Mouse (Mus musculus): Measurements from ENCODE around the gene Rin3. TPM values are rescaled to one million over a fixed set of nuclear protein-coding genes. Genes with fewer than 3 reads are reported as not detected.
"Not testable (repeated sequence)": the region's sequence is repeated elsewhere in the genome, so short reads cannot be mapped to it uniquely, and the experiment has no call there.

Rin3 gene
- polyA plus RNA-seq, 1 experiment from 2014 or later: 2.0 TPM

DNA sequence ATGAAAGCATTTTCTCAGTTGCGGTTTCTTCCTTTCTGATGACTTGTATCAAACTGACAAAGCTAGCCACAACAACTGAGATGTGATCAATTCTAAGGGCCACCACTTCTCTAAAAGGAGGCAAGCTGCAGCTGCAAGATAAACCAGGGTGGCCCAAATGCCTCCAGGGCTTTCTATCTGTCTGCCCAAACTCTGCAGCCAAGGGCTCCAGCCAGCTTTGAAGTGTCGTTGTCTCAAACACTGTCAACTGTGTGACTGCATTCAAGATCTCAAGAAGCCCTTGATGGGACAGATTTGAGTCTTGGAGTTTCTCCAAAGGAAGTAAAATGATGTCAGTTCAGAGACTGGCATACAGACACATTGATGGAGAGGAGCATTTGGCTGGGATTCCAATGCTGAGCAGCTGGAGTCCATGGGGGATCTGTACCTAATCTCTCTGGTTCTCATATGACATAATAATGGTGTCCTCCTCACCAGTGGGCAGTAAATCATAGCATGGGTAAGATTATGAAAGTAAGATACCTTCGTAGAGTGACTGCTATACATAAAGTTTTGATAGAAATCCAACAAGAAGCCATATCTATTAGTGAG is 24.2 kb upstream of the Rin3 start:
- Histone ChIP-seq H3K9ac (no peak overlapping the region), H3K4me1 (no peaks in the 10 kb centered on the region), H3K27me3 (no peaks in the 10 kb centered on the region), H3K4me2 (no peak overlapping the region), H3K4me3 (no peak overlapping the region), H3K27ac (no peak overlapping the region), H3K36me3 (ENCODE audit: poor library complexity, severe bottlenecking) (no peaks in the 10 kb centered on the region), H3K9me3 (replicated peaks) (no peaks in the 10 kb centered on the region)
- WGBS: 82% methylated on average over 3 of the region's 3 CpGs
- no peak for ATAC-seq

GRCm38 (mm10) chr12:102261933-102262396 is 20.9 kb upstream of the Rin3 start:
- H3K27me3 ChIP-seq: no peaks in the 10 kb centered on the region
- no peak overlapping the region for H3K9ac ChIP-seq

GRCm38 (mm10) chr12:102262809-102263208 is 20.0 kb upstream of the Rin3 start:
- Histone ChIP-seq H3K27me3 (no peaks in the 10 kb centered on the region), H3K36me3 (ENCODE audit: poor library complexity, severe bottlenecking) (no peaks in the 10 kb centered on the region), H3K4me2 (no peak overlapping the region), H3K9me3 (replicated peaks) (no peaks in the 10 kb centered on the region), H3K27ac (no peak overlapping the region), H3K9ac (no peak overlapping the region), H3K4me1 (no peaks in the 10 kb centered on the region), H3K4me3 (no peak overlapping the region)
- no peak for ATAC-seq
- WGBS: 86% methylated on average over 2 of the region's 2 CpGs

More at GRCm38 (mm10) chr12:102261933-102262396, 20.9 kb upstream of the Rin3 start:
- Histone ChIP-seq H3K4me3 (no peak overlapping the region), H3K27ac (no peak overlapping the region), H3K9me3 (replicated peaks) (no peaks in the 10 kb centered on the region), H3K4me2 (no peak overlapping the region), H3K36me3 (ENCODE audit: poor library complexity, severe bottlenecking) (no peaks in the 10 kb centered on the region), H3K4me1 (no peaks in the 10 kb centered on the region)
- WGBS: 74% methylated on average over 8 of the region's 8 CpGs
- no peak for ATAC-seq

DNA sequence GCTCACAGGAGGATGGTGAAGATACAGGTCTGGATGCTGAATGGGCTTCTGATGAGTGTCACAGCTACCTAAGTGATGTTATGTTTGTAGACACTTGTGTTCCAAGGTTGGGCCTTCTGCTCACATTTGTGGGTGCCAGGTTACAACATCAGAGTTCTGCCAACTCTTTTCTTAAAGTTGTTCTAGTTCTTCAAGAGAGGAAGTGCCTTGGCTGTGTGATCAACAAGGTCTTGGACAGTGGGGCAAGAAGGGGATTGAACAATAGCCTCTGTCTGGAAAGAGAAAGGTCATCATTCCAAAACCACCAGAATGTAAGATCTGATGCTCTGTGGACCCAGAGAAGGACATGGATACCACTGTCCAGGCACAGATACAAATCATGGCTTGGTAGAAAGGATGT is 19.6 kb upstream of the Rin3 start:
- Histone ChIP-seq H3K36me3 (ENCODE audit: poor library complexity, severe bottlenecking) (no peaks in the 10 kb centered on the region), H3K9me3 (replicated peaks) (no peaks in the 10 kb centered on the region), H3K9ac (no peak overlapping the region), H3K4me2 (no peak overlapping the region), H3K4me1 (no peaks in the 10 kb centered on the region), H3K27ac (no peak overlapping the region), H3K27me3 (no peaks in the 10 kb centered on the region), H3K4me3 (no peak overlapping the region)
- no peak for ATAC-seq

DNA sequence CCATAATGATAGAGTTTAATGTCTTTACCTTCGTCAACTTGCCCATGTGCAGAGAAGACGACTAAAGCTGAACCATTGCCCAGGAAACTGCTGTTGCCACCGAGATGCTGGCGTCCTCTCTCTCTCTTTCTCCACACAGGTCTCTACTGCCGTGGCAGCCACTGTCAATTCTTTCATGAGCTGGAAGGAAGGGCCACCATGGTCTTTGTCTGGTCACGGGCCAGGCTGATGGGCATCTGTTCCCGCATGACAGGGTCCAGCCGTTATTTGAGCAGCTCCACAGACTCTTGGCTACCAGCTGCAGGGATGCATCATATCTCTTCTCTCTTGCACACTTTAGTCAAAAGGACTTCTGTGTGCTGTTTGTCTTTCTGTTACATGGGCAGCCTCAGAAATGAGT is 16.4 kb upstream of the Rin3 start:
- no peaks in the 10 kb centered on the region for H3K36me3 ChIP-seq (ENCODE audit: poor library complexity, severe bottlenecking)
- H3K4me2 ChIP-seq: no peak overlapping the region
- H3K4me3 ChIP-seq: no peak overlapping the region
- H3K9me3 ChIP-seq (replicated peaks): no peaks in the 10 kb centered on the region
- H3K9ac ChIP-seq: no peak overlapping the region
- no peaks in the 10 kb centered on the region for H3K27me3 ChIP-seq
- no peak overlapping the region for H3K27ac ChIP-seq
- H3K4me1 ChIP-seq: no peaks in the 10 kb centered on the region
- 88% methylated on average over 8 of the region's 8 CpGs for WGBS
- no peak for ATAC-seq

- Histone ChIP-seq H3K4me1 (no peaks in the 10 kb centered on the region), H3K9me3 (replicated peaks) (no peaks in the 10 kb centered on the region), H3K27ac (no peak overlapping the region), H3K36me3 (ENCODE audit: poor library complexity, severe bottlenecking) (no peaks in the 10 kb centered on the region), H3K4me2 (no peak overlapping the region), H3K27me3 (no peaks in the 10 kb centered on the region), H3K9ac (no peak overlapping the region), H3K4me3 (no peak overlapping the region)
- WGBS: 61% methylated on average over 2 of the region's 2 CpGs
- ATAC-seq: no peak
These were observed 13.7 kb upstream of the Rin3 start for GRCm38 (mm10) chr12:102269144-102269543.

- H3K36me3 ChIP-seq (ENCODE audit: poor library complexity, severe bottlenecking): no peaks in the 10 kb centered on the region
- H3K9me3 ChIP-seq (replicated peaks): no peaks in the 10 kb centered on the region
- H3K4me3 ChIP-seq: no peak overlapping the region
- no peak overlapping the region for H3K9ac ChIP-seq
- H3K4me2 ChIP-seq: no peak overlapping the region
- no peaks in the 10 kb centered on the region for H3K4me1 ChIP-seq
- no peak for ATAC-seq
- H3K27ac ChIP-seq: no peak overlapping the region
- H3K27me3 ChIP-seq: no peaks in the 10 kb centered on the region
- 89% methylated on average over 6 of the region's 6 CpGs for WGBS
These were observed 12.0 kb upstream of the Rin3 start for GRCm38 (mm10) chr12:102270776-102271405.

DNA sequence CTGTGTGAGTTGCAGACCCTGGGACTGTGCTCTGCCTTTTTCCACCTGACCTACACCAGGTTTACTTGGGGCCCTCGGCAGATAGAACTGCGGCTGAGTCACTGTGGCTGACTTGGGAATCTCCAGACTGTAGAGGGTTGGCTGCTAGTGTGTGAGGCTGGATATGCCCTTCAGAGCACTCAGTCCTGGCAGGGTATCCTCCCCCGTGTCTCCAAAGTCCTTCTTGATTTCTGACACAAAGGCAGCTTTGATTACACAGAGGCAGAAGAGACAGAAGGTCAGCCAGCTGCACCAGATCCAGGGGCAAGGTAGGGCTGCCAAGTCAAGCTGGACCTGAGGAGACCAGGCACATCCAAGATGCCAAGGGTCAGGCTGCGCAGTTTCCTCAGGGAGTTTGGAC is 11.4 kb upstream of the Rin3 start:
- H3K36me3 ChIP-seq (ENCODE audit: poor library complexity, severe bottlenecking): no peaks in the 10 kb centered on the region
- no peak overlapping the region for H3K9ac ChIP-seq
- no peak overlapping the region for H3K4me3 ChIP-seq
- H3K4me1 ChIP-seq: no peaks in the 10 kb centered on the region
- ATAC-seq: no peak
- WGBS: 72% methylated on average over 4 of the region's 4 CpGs
- H3K4me2 ChIP-seq: no peak overlapping the region
- no peaks in the 10 kb centered on the region for H3K9me3 ChIP-seq (replicated peaks)
- no peaks in the 10 kb centered on the region for H3K27me3 ChIP-seq
- no peak overlapping the region for H3K27ac ChIP-seq

GRCm38 (mm10) chr12:102275833-102276443 is 6.9 kb upstream of the Rin3 start:
- H3K4me1 ChIP-seq: no peaks in the 10 kb centered on the region
- no peaks in the 10 kb centered on the region for H3K36me3 ChIP-seq (ENCODE audit: poor library complexity, severe bottlenecking)
- H3K27ac ChIP-seq: no peak overlapping the region
- no peaks in the 10 kb centered on the region for H3K27me3 ChIP-seq
- no peak overlapping the region for H3K4me2 ChIP-seq
- 75% methylated on average over 7 of the region's 7 CpGs for WGBS
- no peak overlapping the region for H3K4me3 ChIP-seq
- ATAC-seq: no peak
- peaks cover 4% of the 10 kb centered on the region; the same call in 1 of the 2 replicates for H3K9me3 ChIP-seq (replicated peaks)
- no peak overlapping the region for H3K9ac ChIP-seq

DNA sequence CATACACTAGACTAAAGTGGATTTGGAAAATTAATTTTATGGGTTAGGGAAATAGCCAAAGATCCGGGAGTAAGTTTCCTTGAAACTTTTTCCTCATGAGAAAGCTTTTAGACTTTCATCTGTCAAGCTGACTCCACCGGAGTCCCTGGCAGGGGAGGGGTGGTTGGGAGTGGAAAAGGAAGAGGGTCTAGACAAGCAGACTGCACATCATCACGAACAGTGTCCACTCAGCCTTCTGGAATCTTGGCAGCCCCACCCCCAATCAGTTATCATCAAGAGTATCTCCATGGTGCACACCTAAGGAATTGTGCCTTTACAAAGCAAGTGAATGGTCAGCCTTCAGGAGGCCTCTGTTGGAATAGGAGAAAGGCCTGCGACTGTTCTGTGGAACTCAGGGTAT is 2.6 kb upstream of the Rin3 start:
- 89% methylated on average over 4 of the region's 4 CpGs for WGBS
- not testable (repeated sequence) for H3K36me3 ChIP-seq (ENCODE audit: poor library complexity, severe bottlenecking); H3K4me2 ChIP-seq; H3K27ac ChIP-seq; ATAC-seq; H3K9ac ChIP-seq; H3K9me3 ChIP-seq (replicated peaks); H3K27me3 ChIP-seq; H3K4me3 ChIP-seq
- H3K4me1 ChIP-seq: peaks cover 17% of the 10 kb centered on the region

DNA sequence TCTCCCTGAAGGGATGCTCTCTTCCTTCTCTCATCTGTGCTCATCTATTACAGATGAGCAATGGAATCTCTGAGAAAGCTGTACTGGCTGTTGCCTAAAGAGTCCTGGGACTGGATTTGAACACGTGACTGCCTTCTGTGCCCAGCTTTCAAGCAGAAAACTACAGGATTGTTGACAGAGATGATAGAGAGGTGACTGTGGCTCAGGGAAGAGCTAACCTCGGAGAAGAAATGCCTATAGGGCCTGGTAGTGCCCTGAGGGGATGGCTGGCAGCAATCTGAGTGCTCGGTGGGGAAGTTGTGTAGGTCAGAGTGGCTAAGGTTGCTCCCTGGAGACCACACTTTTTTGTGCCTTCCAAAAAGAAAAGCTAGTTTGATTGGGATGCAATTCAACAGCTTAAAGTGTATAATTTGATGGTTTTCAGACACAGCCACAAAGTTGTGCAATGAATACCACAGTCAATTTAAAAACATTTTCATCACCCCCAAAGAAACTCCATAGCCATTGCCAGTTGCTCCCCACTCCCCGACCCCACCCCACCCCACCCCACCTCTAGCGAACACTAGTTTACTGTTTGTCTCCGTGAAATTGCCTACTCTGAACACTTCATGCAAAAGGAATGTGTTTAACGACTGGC is 1.9 kb upstream of the Rin3 start:
- Histone ChIP-seq H3K36me3 (ENCODE audit: poor library complexity, severe bottlenecking) (no peaks in the 10 kb centered on the region), H3K4me2 (no peak overlapping the region), H3K9me3 (replicated peaks) (peaks cover 4% of the 10 kb centered on the region; the same call in 1 of the 2 replicates), H3K27me3 (peaks cover 9% of the 10 kb centered on the region), H3K27ac (no peak overlapping the region), H3K9ac (no peak overlapping the region), H3K4me1 (peaks cover 17% of the 10 kb centered on the region), H3K4me3 (no peak overlapping the region)
- 48% methylated on average over 7 of the region's 7 CpGs for WGBS
- ATAC-seq: no peak

DNA sequence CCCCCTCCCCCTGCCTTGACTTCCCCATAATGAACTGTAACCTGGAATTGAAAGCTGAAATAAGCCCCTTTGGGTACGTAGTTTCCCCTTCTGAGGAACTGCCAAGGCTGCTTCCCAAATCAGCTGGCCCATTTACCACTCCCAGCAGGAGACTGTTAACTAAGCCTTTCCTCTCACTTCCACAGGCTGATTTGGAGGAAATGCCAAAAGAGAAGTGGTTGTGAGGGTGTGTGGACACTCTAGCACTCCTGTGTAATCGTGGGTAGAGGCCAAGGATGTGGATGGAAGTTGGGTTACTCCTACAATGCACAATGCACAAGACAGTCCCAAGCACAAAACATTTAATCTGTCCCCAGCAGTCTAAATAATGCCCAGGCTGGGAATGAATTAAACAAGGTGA is 722 bp upstream of the Rin3 start:
- Histone ChIP-seq H3K27me3 (peaks cover 9% of the 10 kb centered on the region), H3K9me3 (replicated peaks) (peaks cover 4% of the 10 kb centered on the region; the same call in 1 of the 2 replicates), H3K4me3 (peak overlapping the region; percentile 53; the same call in 1 of the 2 replicates), H3K36me3 (ENCODE audit: poor library complexity, severe bottlenecking) (no peaks in the 10 kb centered on the region), H3K4me1 (peaks cover 20% of the 10 kb centered on the region), H3K9ac (no peak overlapping the region), H3K27ac (no peak overlapping the region), H3K4me2 (peak overlapping the region; percentile 85; the same call in 1 of the 2 replicates)
- 49% methylated on average over 2 of the region's 2 CpGs for WGBS
- no peak for ATAC-seq

Data from forebrain, embryonic 13.5 days (tissue).